Mouse (Mus musculus): ENCODE results near the gene Was. TPM values are rescaled to one million over a fixed set of nuclear protein-coding genes. Genes with fewer than 3 reads are reported as not detected.
"Not testable (repeated sequence)": the region's sequence is repeated elsewhere in the genome, so short reads cannot be mapped to it uniquely, and the experiment has no call there.

The Was gene
- total RNA-seq (2017) = 179 and 193 TPM in 2 replicates

DNA sequence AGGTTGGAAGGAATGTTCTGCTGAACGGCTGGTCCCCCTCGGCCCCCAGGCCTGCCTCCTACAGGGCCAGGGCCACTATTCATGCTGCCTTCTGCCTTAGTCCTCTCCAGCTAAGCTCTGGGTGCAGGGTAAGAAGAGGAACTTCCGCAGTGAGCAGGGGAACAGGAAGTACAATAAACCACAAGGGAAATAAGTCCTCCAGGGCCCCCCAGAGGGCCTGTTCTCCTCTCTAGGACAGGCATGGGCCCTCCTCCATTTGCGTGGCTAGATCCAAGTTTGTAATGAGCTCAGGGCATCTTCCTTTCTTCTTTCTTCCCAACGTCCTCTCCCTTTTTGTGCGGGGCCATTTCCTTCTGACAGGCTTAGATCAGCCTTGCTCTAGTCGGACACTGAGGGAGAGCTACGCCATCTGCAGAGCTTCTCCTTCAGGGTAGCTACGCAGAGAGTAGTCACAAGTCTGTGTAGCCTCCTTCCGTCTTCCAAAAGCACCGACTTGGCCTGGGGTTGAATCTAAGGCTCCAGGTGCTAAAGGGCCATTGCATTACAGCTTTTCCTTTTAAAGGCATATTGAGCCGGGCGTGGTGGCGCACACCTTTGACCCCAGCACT is at the start of gene Was:
Gene Was (minus strand): TSS at position 153 of the 608 bp plus-strand sequence.
- ATAC-seq (ENCODE audit: extremely low read depth, insufficient number of reproducible peaks, low FRiP score, poor library complexity, severe bottlenecking) = peak; percentile 96

DNA sequence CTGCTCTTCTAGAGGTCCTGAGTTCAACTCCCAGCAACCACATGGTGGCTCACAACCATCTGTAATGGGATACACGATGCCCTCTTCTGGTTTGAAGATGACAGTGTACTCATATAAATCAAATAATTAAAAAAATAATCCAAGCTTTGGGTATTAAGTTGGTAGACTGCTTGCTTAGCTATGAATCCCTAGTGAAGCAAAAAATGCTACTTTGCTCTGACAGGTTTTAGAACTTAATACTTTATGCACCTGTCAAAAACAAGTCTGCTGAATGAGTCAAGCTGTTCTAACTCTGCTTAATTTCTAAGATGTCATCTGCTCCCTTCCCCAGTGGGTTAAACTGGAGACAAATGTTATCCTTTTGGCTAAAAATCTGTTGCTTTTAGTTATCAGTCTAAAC is 49.2 kb upstream of the Was start:
- ATAC-seq (ENCODE audit: extremely low read depth, insufficient number of reproducible peaks, low FRiP score, poor library complexity, severe bottlenecking) = no peak

DNA sequence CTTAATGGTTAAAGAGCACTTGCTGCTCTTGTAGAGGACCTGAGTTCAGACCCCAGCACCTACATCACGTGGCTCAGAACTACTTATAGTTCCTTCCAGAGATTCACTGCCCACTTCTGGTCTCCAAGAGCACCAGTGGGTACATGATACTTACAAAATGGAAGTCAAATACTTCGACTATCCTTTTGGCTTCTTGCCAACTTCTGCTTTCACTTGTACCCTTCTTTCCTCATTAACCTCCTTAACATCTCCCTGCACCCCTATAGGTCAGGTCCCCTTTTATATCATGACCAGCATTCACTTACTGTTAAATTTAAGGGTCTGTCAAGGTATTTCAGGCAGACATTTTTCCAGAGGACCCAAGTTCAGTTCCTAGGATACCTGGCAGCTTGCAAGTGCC is 45.6 kb upstream of the Was start:
- ATAC-seq (ENCODE audit: extremely low read depth, insufficient number of reproducible peaks, low FRiP score, poor library complexity, severe bottlenecking) = no peak

DNA sequence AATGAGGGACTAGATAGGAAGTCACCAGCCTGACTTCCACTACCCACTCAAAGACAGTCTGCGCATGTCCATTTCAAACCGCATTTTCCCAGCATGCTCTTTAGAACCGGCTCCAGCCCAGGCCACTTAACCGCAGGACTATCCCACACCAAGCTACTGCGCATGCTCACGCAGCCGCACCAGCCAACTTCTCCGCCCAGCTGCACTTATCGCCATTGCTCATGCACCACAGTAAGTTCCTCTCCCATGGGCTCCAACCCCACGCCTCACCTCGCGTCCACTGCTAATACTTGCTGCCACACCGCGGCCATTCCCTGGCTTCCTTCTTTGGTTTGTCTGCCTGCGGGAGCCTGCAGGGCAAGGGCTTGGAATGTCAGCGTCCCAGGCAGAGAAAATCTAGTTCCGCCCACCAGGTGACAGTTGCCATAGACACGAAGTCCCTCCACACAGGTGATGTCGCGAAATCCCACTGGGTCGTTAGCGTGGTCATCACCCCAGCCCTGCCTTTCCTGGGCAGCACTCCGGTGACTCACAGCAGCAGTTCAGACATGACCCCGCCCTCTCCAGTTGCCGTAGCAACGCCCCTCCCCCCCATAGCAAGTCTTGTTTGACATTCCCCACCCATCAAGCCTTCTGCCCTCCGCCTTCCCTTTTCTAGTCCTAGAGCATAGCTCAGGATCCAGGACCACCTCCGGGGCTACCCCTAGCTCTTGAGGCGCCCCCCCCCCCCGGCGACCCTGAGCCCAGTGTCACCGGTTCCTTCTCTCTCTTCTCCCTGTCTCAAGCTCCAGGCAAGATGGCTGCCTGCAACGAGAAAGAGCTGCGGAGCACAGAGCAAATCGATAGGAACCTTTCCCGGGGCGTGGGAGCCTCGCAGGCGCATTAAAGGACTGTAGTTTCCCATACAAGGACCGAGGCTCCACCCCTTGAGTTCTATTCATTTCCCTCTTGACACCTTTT is 42.0 kb upstream of the Was start, which contains the start of gene Wdr13:
Gene Wdr13 (minus strand): TSS at position 876 of the 960 bp plus-strand sequence.
- peak; percentile 87 for ATAC-seq (ENCODE audit: extremely low read depth, insufficient number of reproducible peaks, low FRiP score, poor library complexity, severe bottlenecking)

DNA sequence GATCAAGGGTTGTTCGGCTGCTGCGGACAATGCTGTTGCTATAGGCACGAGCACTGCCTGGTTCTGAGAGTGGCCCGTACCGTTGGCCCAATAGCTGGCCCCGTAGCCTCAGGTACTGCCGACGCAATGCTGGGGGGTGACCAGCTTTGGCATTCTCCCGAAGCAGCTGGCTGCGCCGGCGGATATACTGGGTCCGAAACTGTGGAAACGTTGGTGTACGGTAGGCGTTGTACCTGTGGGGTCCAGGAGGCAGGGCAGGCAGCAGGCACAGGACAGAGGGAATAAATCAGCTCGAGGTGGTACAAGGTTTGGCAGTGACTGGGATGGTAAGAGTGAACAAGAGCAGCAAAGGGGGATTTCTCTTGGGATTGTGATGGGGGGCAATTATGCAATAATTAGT is 41.1 kb upstream of the Was start:
- no peak for ATAC-seq (ENCODE audit: extremely low read depth, insufficient number of reproducible peaks, low FRiP score, poor library complexity, severe bottlenecking)

DNA sequence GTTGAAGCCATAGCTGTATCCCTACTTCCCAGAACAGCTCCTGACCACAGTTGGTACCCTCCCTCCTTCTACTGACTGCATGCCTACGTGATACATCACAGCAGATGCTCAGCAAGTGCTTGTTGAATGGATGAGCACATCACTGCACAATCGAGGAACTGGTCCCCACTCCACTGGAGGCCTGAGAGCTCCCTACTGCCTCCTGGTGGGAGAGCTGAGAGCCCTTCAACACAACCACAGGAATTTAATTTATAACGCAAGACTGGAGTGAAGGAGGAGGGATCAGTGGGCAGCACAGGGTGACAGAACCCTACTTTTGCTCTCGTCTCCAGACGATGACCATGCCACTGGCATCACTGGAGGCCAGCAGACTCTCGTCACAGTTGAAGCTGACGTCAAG is 34.9 kb upstream of the Was start:
- no peak for ATAC-seq (ENCODE audit: extremely low read depth, insufficient number of reproducible peaks, low FRiP score, poor library complexity, severe bottlenecking)

DNA sequence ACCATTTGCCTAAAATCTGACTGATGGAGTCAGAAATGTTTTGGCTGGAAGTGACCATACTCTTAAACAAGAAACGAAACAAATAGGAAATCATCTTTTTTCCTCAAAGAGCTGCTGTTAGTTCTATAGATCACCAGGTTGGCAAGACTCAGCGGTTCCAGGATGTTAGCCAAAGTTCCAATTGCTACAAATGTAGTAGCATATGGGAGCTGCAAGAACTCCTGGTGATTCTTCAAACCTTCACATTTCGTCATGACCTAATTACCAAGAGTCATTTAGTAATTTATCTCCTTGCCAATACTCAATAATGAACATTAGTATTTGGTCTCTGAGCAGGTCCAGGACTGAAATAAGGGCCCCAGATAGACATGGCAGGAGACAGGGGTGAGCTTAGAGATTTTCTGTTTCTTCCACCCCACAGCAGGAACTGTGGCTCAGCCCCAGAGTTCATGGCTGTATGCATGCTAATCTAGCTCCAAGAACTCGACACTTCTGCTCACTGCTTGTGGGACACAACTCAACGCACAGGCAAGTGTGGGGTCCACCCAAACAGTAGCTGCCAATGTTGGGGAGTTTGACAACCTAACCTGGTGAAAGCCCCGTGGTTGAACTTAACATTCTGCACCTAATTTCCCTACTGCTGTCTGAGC is 33.6 kb upstream of the Was start:
- no peak for ATAC-seq (ENCODE audit: extremely low read depth, insufficient number of reproducible peaks, low FRiP score, poor library complexity, severe bottlenecking)

DNA sequence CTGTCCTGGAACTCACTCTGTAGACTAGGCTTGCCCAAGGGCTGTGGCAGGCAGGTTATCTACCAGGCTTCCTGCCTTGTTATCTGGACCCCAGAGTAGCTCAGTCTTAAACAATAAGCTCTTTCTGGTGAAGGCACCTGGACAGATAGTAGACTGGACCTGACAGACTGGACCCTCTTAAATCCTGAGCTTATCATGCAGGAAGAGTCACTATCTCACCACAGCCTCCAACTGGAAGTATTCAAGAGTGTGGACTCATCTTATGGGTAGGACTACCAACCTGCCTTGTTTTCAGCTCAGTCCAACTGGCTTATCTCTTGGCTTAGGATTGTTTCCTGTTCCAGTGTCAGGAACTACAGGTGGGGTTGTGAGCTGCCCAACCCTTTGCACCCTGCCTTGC is 27.0 kb upstream of the Was start:
- ATAC-seq (ENCODE audit: extremely low read depth, insufficient number of reproducible peaks, low FRiP score, poor library complexity, severe bottlenecking) = no peak

DNA sequence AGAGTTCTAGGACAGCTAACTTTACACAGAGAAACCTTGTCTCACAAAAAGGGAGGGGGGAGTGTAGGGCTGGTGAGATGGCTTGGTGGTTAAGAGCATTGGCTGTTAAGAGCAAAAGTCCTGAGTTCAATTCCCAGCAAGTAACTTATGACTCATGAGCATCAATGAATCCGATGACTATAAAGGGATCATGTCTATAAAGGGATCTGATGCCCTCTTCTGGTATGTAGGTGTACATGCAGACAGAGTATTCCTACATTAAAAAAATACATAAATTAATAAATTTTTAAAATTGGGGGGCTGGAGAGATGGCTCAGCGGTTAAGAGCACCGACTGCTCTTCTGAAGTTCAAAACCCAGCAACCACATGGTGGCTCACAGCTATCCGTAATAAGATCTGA is 25.0 kb upstream of the Was start:
- no peak for ATAC-seq (ENCODE audit: extremely low read depth, insufficient number of reproducible peaks, low FRiP score, poor library complexity, severe bottlenecking)

DNA sequence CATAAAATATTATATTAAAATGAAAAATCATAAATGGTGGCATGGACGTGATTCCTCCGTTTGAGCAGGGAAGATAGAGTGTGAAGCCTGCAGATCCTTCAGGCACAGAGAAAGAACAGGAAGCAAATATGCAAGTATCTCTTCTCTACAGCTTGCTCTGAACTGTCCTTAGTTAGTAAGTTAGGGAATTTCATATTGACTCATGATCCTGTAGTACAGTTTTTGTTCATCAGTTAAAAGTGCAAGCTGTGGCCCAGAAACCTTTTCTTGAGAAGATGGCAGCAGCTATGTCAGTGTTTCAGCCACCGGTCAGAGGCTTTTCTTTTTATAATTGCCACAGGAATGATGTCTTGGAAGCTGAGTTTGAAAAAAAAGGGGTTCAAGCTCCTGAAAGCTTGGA is 14.7 kb upstream of the Was start:
- ATAC-seq (ENCODE audit: extremely low read depth, insufficient number of reproducible peaks, low FRiP score, poor library complexity, severe bottlenecking) = no peak

DNA sequence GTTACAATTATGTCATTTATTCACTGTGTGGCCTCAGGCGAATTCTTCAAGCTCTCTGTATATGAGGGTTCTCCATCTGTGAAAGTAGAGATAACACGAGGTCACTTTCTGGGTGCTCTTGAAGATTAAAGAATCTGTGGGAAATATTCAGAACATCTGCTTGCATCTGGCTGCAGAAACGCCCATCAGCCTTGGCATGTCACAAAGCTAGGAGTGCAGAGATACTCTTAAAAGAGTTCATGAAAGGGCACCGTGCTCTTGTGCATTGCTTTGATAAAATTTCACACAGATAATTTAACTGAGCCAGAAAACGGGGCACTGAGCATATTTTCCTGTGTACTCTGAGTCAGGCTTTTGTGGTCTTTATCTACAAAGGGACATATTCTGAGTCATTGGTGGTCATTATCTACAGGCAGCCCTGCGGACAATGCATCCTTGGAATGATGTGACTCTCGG is 11.9 kb upstream of the Was start:
- ATAC-seq (ENCODE audit: extremely low read depth, insufficient number of reproducible peaks, low FRiP score, poor library complexity, severe bottlenecking) = no peak

DNA sequence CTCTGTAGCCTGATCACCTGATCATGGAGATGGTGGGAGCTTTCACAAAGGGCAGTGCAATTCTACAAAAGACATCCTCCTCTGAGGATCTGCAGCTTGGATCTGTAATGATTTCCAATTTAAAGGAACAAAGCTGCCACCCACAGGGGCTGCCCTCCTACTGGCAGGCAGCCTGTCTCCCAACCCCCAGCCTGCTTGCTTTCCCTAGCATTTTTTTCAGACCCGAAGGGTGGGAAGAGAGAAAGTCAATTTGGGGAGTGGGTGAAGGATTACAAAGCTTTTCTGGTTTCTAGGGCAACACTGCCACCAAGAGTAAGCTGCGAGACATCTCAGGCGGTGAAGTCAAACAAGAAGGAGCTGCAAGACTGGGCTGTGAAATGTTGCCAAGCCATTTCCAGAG is 10.7 kb upstream of the Was start:
- no peak for ATAC-seq (ENCODE audit: extremely low read depth, insufficient number of reproducible peaks, low FRiP score, poor library complexity, severe bottlenecking)

DNA sequence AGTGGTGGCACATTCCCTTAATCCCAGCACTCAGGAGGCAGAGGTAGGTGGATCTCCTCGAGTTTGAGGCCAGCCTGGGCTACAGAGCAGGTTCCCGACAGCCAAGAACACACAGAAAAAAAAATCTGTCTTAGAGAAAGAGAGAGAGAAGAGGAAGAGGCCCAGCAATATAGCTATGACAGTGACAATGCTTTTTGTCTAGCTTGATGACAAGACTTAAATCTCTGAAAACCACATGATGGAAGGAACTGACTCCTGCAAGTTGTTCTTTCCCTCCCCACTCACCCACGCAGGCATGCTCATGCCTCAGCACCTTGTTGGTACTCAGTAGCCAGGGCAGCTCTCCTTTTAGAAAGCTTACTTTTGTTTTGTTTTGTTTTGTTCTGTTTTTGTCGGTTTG is 9.1 kb upstream of the Was start:
- no peak for ATAC-seq (ENCODE audit: extremely low read depth, insufficient number of reproducible peaks, low FRiP score, poor library complexity, severe bottlenecking)

DNA sequence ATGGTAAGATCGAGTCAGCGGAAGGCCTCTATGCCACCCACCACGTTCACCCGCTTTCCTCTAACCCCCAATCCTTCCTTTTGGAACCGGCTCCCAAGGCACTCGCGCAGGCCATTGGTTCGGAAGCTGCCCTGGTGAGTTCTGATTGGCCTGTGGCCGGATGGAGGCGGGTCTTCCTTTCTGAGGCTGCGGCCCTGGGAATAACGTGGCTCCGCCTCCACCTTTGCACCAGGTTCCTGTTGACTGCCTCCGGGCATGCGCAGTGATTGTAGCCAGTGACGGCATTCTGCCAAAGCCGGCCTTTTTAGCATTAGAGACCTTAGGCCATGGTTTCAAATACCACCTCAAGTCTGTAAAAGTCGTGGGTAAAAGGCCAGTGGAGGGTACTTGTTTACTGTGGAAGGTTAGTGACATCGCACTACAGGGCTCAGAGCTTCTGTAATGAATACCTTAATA is 6.5 kb upstream of the Was start:
- peak; percentile 99 for ATAC-seq (ENCODE audit: extremely low read depth, insufficient number of reproducible peaks, low FRiP score, poor library complexity, severe bottlenecking)

DNA sequence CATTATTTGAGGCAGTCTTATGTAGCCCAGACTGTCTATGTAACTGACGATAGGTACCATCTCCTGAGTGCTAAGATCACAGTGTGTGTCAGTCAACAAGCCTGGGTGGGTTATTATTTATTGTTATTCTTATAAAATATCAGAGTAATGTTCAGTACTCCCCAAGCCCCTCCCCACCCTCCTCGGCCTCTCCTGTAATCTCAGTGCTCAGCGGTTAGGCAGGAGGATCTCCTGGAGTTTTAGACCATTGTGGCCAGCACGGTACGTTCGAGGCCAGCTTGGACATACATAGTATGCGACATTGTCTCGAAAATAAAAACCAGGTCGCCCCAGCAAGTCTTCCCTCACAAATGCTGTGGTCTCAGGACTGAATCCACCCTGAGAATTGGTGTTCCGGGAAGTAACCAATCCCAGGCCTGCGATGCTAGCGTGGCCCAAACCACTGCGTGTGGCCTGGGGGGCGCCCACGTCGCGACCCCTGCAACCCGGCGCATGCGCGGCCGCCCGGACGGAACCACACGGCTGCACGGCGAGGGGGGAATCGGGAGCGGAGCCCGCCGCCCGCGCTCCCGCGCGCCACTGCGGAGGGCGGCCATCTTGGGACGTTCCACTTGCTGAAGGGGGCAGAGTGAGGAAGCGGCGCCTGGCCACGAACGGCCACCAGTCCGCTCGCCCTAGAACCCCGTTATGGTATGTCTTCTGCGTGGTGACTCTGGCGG is 5.9 kb upstream of the Was start:
- peak; percentile 59 for ATAC-seq (ENCODE audit: extremely low read depth, insufficient number of reproducible peaks, low FRiP score, poor library complexity, severe bottlenecking)

DNA sequence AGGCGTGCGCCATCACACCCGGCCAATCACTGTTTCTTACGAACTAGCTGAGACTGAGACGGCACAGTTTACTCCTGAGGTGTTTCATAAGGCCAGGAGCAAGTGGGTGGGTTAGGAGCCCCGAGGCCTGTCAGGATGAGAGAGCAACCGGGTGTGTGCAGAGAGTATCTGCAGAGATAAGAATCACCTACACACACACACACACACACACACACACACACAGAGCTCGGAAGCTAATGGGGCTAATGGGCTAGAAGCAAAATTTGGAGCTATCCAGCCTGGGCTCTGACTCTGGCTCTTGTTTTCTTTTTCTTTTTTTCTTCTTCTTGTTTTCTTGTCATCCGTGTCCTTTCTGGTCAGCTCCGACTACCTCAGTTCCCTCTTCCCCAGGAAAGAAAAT is 5.2 kb upstream of the Was start:
- ATAC-seq (ENCODE audit: extremely low read depth, insufficient number of reproducible peaks, low FRiP score, poor library complexity, severe bottlenecking) = no peak

DNA sequence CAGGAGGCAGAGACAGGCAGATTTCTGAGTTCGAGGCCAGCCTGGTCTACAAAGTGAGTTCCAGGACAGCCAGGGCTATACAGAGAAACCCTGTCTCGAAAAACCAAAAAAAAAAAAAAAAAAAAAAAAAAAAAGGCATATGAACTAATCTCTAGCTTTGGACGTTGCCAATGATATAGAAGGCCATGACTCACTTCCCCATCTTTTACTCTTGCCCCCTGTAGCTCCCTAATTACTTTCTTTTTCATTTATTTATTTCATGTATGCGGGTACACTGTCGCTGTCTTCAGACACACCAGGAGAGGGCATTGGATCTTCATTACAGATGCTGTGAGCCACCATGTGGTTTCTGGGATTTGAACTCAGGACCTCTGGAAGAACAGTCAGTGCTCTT is 653 bp upstream of the Was start:
- not testable (repeated sequence) for ATAC-seq (ENCODE audit: extremely low read depth, insufficient number of reproducible peaks, low FRiP score, poor library complexity, severe bottlenecking)

DNA sequence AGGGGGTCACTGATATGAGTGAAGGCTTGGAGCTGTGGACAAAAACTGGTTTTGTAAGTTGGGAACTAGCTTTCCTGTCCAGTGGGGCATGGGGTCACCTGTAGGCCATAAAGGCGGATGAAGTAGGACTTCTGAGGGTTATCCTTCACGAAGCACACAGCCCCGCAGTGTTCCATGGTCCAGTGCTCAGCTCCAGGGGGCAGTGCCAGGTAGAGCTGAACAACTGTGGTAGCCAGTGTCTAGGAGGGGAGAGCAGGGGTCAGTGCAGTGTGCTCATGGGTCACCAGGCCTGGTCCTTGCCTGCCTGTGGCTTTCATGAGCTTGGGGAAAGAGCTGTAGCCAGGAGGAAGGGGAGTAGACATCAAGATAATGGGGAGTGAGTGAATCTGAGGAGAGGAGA is 552 bp downstream of the Was start:
- no peak for ATAC-seq (ENCODE audit: extremely low read depth, insufficient number of reproducible peaks, low FRiP score, poor library complexity, severe bottlenecking)

DNA sequence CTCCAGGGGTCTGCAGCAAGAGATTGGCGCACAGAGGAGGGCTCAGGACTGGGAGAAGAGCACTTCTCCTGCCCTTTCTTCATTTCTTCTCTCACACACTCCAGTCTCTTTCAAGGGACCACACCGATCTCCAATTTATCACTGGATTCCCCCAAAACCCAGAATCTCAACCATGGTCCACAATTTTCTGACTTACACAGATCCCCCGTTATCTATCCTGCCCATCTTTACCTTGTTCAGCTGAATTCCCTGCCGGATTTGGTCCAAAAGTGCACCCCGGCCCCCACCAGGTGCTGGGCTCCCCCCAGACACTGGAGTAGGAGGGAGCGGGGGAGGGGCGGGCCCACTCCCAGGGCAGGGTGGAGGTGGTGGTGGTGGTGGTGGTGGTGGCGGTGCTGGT is 4.7 kb downstream of the Was start:
- no peak for ATAC-seq (ENCODE audit: extremely low read depth, insufficient number of reproducible peaks, low FRiP score, poor library complexity, severe bottlenecking)
